Mouse (Mus musculus): ENCODE data around the gene Fam163b.

DNA sequence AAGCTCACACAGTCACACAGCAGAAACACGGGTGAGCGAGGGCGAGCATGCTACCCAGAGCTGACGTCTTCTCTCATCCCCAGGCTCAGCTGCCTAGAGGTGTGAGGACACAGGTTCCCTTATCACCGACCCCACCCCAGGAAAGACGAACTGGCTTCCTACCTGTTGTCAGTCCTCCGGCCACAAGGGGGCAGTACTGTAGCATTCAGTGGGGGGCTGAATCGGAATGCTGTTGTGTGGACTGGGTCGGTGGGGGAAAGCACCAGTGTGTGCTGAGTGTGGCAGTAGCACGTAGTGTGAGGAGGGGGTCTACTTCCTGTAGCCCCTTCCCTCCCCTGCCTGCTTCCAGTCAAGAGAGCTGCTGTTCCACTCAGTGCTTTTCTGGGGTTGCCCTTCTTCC, 16.3 kb downstream of the Fam163b start:
- TF ChIP-seq POLR2A (IDR thresholded peaks at IDR 0.05; ENCODE audit: insufficient read depth, low read depth, low read length): no peak
- peak; percentile 82 for TF ChIP-seq CTCF (IDR thresholded peaks at IDR 0.05)
- TF ChIP-seq EP300 (IDR thresholded peaks at IDR 0.05; ENCODE audit: insufficient read depth, low read depth, low read length): peak; percentile 54; the same call in 1 of the 2 replicates

Data from heart, adult 2 months (tissue).